Mouse (Mus musculus) right cerebral cortex, adult 2 months (tissue): ENCODE measurements at regions not wholly inside any gene's neighbourhood (a gene's known extent, or its start where the extent isn't known, plus 50 kb on each side); places are given as distances from the start of the nearest gene placed in this dataset.
"Not testable (repeated sequence)": the region's sequence is repeated elsewhere in the genome, so short reads cannot be mapped to it uniquely, and the experiment has no call there.

Experiments used
- DNase-seq, 2 experiments: peaks; one replicate each; pipeline ENCODE4 v3.0.0; 2021 to 2022; ENCODE audit warnings: low spot score in 2 of 2

- DNase-seq, result peak; percentile 55 to 57
These were observed 126.8 kb downstream of the Tnfsf18 start for GRCm38 (mm10) chr1:161621291-161621690.

GRCm38 (mm10) chr1:161614091-161614490, 119.6 kb downstream of the Tnfsf18 start:
- DNase-seq, result not testable (repeated sequence)

GRCm38 (mm10) chr1:161613658-161614057, 119.2 kb downstream of the Tnfsf18 start:
- not testable (repeated sequence) for DNase-seq

DNA sequence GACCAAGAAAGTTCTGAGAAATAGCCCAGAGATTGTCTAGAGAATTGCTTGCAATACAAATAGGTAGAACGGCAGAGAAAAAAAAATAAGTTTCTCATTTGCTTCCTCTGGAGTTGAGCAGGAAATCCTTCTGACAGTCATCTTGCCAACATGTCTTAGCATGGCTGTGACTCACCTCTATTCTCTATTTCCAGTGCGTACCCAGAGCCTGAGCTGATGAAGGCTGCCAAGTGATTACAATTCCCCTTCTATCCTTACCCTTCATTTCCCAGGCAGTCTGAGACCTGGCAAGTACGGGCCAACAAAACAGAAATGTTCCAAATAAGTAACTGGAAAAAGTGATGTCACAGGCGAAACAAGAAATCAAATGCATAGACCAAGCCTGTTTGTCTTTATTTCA, 113.0 kb downstream of the Tnfsf18 start:
- DNase-seq, result peak in 1 of 2 experiments; percentile 6

DNA sequence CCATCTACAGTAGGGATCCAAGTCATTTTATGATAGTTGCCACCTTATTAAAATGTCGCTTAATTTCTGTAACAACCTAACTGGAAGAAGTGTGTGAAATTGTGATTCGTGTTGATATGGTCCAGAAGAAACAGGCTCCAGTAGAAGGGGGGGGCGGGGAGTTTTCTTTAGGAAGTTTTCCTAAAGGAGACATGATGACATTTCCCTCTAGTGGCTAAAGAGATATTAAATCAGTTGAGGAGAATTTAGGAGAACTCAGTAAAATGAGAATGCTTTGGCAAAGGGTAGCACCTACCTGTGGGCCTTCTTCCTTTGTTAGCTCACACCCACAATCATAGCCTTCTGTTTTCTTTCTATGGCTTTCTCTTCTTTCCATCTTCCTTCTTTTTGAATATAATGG, 107.7 kb downstream of the Tnfsf18 start:
- DNase-seq, result no peak

DNA sequence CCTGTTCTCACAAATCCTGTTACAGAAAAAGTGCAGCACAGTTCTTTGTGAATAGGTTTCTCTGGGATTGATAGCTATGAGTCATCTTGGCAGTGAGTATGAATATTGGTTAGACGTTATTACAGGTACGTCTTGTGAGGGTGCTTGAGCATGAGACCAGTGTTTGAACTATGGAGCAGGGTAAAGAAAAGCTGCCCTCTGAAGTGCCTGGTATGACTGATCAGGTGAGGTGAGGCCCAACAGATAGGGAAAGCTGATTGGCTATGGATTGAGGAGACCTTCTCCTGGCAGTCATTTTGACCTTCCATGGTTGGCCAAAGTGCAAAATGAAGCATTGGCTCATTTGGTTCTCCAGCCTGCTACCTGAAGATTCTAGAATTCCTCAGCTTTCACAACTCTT, 106.7 kb downstream of the Tnfsf18 start:
- DNase-seq, result no peak

GRCm38 (mm10) chr1:161598167-161598566, 103.7 kb downstream of the Tnfsf18 start:
- DNase-seq, result no peak

GRCm38 (mm10) chr1:161576530-161576929, 82.1 kb downstream of the Tnfsf18 start:
- no peak for DNase-seq

DNA sequence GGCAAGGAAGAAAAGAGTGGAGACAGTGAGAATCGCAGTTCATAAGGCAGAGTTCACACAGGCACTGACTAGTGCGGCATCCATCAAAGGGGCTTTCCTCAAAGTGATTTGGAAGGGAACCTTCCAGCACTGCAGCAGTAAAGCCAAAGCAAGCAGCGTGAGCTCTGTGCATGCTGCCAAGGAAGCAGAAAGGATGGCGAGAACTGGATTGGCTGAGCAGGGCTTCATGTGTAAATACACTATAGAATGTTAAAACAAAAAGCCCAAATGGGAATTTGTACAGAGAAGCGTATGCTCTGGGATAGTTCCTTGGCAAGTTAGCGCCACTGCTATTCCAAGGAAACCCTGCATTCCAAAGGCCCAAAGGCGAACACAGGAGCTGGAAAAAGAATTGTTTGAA, 81.5 kb downstream of the Tnfsf18 start:
- DNase-seq, result no peak

DNA sequence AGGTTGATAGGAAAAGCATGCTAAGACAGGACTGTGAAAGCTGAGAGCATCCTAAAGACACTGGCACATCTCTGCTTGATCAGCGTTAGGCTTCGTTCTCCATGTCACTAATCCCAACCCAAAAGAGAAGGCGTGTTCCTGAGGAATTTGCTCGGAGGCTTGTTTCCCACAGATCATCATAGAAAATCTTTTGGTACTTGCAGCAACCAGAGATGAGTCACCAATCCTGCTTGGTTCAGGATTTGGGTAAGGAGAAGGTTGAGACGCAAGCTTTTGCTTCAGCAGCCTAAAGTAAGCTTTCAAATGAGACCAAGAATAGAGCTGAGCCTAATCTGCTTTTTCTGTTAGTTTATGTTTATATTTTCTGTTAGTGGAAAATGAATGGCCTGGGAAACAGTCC, 80.7 kb downstream of the Tnfsf18 start:
- no peak for DNase-seq

GRCm38 (mm10) chr1:161570762-161571161, 76.3 kb downstream of the Tnfsf18 start:
- DNase-seq, result no peak

GRCm38 (mm10) chr1:161567826-161568225, 73.4 kb downstream of the Tnfsf18 start:
- DNase-seq, result no peak

DNA sequence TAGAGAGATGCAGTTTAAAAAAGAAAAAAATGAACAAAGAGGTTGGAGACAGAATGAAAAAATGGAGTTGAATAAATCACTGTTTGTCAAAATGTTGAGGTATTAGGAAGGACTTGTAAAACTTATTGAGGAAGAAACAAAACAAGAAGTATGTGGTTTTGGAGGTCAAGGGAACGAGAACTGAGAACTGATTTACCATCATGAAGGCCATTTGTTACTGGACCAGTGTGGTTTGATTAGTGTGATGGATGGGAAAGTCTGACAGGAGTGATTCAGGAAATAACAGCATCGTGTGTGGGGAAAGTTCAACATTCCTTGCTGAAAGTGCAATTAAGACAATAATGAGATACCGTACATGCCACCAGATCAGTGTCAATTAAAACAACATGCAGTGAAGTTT, 65.9 kb downstream of the Tnfsf18 start:
- DNase-seq, result no peak
